Mouse (Mus musculus): ENCODE results near the gene Gm28048. TPM values are rescaled to one million over a fixed set of nuclear protein-coding genes. Genes with fewer than 3 reads are reported as not detected.

Gm28048 gene
- polyA plus RNA-seq, 1 experiment from 2014 or later, result 34.8 TPM

DNA sequence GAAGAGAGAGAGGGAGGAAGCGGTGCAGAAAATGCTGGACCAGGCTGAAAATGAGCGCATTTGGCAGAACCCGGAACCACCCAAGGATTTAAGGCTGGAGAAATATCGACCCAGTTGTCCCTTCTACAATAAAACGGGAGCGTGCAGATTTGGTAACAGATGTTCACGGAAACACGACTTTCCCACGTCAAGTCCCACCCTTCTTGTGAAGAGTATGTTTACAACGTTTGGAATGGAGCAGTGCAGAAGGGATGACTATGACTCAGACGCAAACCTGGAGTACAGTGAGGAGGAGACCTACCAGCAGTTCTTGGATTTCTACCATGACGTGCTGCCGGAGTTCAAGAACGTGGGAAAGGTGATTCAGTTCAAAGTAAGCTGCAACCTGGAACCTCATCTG lies 8.3 kb downstream of the Gm28048 start:
- WGBS, result 44% methylated on average over 14 of the region's 14 CpGs

DNA sequence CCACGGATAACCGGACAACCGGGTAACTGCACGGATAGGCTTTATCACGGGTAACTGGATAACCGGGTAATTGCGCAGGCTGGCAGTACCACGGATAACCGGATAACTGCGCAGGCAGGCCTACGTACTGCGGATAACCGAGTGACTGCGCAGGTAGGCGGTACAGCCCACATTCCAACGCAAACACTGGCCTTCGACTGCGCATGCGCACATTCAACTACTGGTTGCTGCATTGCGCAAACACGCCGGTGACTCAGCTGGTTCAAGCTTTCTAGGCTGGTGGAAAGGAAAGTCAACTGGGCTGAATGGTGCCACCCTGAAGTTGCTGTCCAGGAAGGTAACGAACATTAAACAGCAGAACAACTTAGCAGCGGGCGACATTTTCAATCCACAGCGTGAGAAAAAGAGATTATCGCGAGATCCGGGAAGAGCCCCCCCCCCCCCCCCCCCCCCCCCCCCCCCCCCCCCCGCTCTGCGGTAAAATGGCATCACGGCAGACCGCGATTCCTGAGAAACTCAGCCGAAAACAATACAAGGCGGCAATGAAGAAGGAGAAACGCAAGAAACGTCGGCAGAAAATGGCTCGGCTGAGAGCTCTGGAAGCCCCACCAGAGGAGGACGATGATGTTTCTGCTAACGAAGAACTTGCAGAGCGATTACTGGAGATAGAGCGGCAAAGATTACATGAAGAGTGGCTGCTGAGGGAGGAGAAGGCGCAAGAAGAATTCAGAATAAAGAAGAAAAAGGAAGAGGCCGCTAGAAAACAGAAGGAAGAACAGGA lies 9.0 kb downstream of the Gm28048 start:
- no peaks in the 10 kb centered on the region for H3K27me3 ChIP-seq (ENCODE audit: insufficient read depth, low read length)
- peak overlapping the region; percentile 87 for H3K27ac ChIP-seq
- WGBS, result 52% methylated on average over 45 of the region's 46 CpGs
- H3K36me3 ChIP-seq (ENCODE audit: insufficient read depth, low read length), result peaks cover 4% of the 10 kb centered on the region; the same call in 1 of the 2 replicates
- DNase-seq (ENCODE audit: low spot score) (peak; percentile 74), ATAC-seq (replicated peaks; ENCODE audit: low FRiP score, low read depth) (peak; percentile 71)
- peak overlapping the region; percentile 53 for H3K4me3 ChIP-seq (replicated peaks; ENCODE audit: low read depth, low read length)
- no peaks in the 10 kb centered on the region for H3K4me1 ChIP-seq (replicated peaks; ENCODE audit: insufficient read depth, low read length)
- TF ChIP-seq CTCF (IDR thresholded peaks at IDR 0.05; ENCODE audit: low read depth), result no peak
- H3K4me2 ChIP-seq (ENCODE audit: low read length), result peak overlapping the region; percentile 69
- peak overlapping the region; percentile 61 for H3K9ac ChIP-seq (ENCODE audit: low read depth, low read length)
- 0 out of 2 replicates have a peak, but pooled peaks cover 7% of the 10 kb centered on the region for H3K9me3 ChIP-seq (replicated peaks; ENCODE audit: low read length)

More for the DNA sequence above, 8.3 kb downstream of the Gm28048 start:
- Histone ChIP-seq H3K4me3 (replicated peaks; ENCODE audit: low read depth, low read length) (peak overlapping the region; percentile 38), H3K4me2 (ENCODE audit: low read length) (peak overlapping the region; percentile 69), H3K27ac (peak overlapping the region; percentile 55), H3K4me1 (replicated peaks; ENCODE audit: insufficient read depth, low read length) (no peaks in the 10 kb centered on the region), H3K9ac (ENCODE audit: low read depth, low read length) (peak overlapping the region; percentile 61), H3K9me3 (replicated peaks; ENCODE audit: low read length) (0 out of 2 replicates have a peak, but pooled peaks cover 7% of the 10 kb centered on the region), H3K36me3 (ENCODE audit: insufficient read depth, low read length) (peaks cover 4% of the 10 kb centered on the region; the same call in 1 of the 2 replicates), H3K27me3 (ENCODE audit: insufficient read depth, low read length) (no peaks in the 10 kb centered on the region)
- ATAC-seq (replicated peaks; ENCODE audit: low FRiP score, low read depth), result no peak
- DNase-seq (ENCODE audit: low spot score), result peak; percentile 35
- TF ChIP-seq CTCF (IDR thresholded peaks at IDR 0.05; ENCODE audit: low read depth), result no peak

DNA sequence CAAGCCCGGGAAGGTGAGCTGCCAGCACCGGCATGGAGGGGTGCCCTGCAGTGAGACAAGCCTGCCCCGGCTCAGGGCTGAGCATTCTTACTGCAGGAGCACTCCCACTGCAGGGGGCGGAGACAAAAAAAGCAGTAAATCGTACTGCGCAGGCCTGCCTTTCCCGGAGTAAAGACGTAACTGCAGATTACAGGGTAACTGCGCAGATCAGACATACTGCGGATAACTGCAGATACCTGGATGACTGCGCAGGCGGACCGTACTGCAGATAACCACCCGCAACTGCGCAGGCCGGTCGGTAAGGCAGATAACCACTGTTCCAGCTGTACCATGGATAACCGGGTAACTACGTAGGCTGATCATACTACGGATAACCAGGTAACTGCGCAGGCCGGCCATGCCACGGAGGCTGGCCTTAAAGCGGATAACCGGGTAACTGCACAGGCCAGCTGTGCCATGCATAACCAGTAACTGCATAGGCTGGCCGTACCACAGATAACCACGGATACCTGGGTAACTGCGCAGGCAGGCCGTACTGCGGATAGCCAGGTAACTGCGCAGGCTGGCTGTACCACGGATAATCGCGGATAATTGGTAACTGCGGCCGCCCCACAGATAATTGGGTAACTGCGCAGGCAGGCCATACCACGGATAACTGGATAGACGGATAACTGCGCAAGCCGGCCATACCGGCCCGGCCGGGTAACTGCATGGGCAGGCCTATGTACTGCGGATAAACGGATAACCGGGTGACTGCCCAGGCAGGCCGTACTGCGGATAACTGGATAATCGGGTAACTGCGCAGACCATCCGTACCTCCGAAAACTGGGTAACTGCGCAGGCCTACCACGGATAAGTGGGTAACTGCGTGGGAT lies 9.8 kb downstream of the Gm28048 start, which contains the start of gene Zrsr1:
TSS of gene Zrsr1 (plus strand) at position 171 of the 875 bp plus-strand sequence.
- peak within 1 kb of the TSS; percentile 87 for H3K27ac ChIP-seq
- TF ChIP-seq CTCF (IDR thresholded peaks at IDR 0.05; ENCODE audit: low read depth), result no peak
- ATAC-seq (replicated peaks; ENCODE audit: low FRiP score, low read depth) (peak; percentile 84), DNase-seq (ENCODE audit: low spot score) (peak; percentile 81)
- H3K4me2 ChIP-seq (ENCODE audit: low read length), result peak within 1 kb of the TSS; percentile 67
- 51% methylated on average over 56 of the region's 56 CpGs for WGBS
- 0 out of 2 replicates have a peak, but pooled peaks cover 7% of the 10 kb centered on the region for H3K9me3 ChIP-seq (replicated peaks; ENCODE audit: low read length)
- H3K27me3 ChIP-seq (ENCODE audit: insufficient read depth, low read length), result no peaks in the 10 kb centered on the region
- peak within 1 kb of the TSS; percentile 53 for H3K9ac ChIP-seq (ENCODE audit: low read depth, low read length)
- H3K4me1 ChIP-seq (replicated peaks; ENCODE audit: insufficient read depth, low read length), result no peaks in the 10 kb centered on the region
- H3K36me3 ChIP-seq (ENCODE audit: insufficient read depth, low read length), result peaks cover 4% of the 10 kb centered on the region; the same call in 1 of the 2 replicates
- H3K4me3 ChIP-seq (replicated peaks; ENCODE audit: low read depth, low read length), result peak within 1 kb of the TSS; percentile 53

DNA sequence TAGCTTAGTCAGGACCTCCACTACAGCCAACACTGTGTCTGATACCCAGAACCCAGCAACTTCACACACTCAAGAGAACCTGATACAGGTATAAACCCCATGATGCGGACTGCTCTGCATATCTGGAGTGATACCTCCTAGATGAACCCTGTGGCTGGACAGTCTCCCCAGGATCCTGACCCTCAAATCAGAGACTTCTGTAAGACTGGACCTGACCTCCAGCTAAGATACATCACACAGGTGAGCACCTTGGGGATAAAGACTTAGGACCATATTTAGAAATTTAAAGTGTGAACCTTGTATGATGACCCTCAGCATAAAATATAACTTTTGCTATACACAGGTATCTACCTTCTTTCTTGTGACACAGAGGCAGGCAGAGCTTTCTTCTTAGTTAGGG lies 11.3 kb downstream of the Gm28048 start:
- Histone ChIP-seq H3K4me1 (replicated peaks; ENCODE audit: insufficient read depth, low read length) (no peaks in the 10 kb centered on the region), H3K4me2 (ENCODE audit: low read length) (no peak overlapping the region), H3K9me3 (replicated peaks; ENCODE audit: low read length) (0 out of 2 replicates have a peak, but pooled peaks cover 7% of the 10 kb centered on the region), H3K9ac (ENCODE audit: low read depth, low read length) (no peak overlapping the region), H3K4me3 (replicated peaks; ENCODE audit: low read depth, low read length) (no peak overlapping the region), H3K27me3 (ENCODE audit: insufficient read depth, low read length) (no peaks in the 10 kb centered on the region), H3K27ac (no peak overlapping the region), H3K36me3 (ENCODE audit: insufficient read depth, low read length) (0 out of 2 replicates have a peak, but pooled peaks cover 4% of the 10 kb centered on the region)
- 100% methylated on average over 1 of the region's 1 CpGs for WGBS
- no peak for DNase-seq (ENCODE audit: low spot score)
- ATAC-seq (replicated peaks; ENCODE audit: low FRiP score, low read depth), result no peak
- TF ChIP-seq CTCF (IDR thresholded peaks at IDR 0.05; ENCODE audit: low read depth), result no peak

DNA sequence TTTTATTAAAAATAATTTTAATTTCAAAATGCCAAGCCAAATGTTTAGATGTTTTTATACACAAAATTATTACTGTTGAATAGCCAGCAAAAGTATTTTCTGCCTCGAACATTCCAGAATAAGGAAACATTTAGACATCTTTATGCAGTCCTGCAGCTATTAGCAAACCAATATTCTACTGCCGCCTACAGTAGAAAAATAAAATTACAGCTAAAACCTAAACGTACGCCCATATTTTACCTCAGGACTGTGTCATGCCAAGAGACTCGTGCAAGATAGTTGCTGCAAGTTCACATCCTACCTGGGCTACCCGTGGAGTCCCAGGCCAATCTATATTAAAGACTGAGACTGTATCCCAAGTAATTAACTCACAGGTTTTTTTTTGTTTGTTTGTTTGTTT lies 12.4 kb downstream of the Gm28048 start:
- ATAC-seq (replicated peaks; ENCODE audit: low FRiP score, low read depth), result no peak
- 0 out of 2 replicates have a peak, but pooled peaks cover 4% of the 10 kb centered on the region for H3K36me3 ChIP-seq (ENCODE audit: insufficient read depth, low read length)
- peak; percentile 63 for TF ChIP-seq CTCF (IDR thresholded peaks at IDR 0.05; ENCODE audit: low read depth)
- no peak overlapping the region for H3K4me3 ChIP-seq (replicated peaks; ENCODE audit: low read depth, low read length)
- DNase-seq (ENCODE audit: low spot score), result peak; percentile 70
- H3K4me1 ChIP-seq (replicated peaks; ENCODE audit: insufficient read depth, low read length), result no peaks in the 10 kb centered on the region
- no peak overlapping the region for H3K27ac ChIP-seq
- no peak overlapping the region for H3K4me2 ChIP-seq (ENCODE audit: low read length)
- no peaks in the 10 kb centered on the region for H3K27me3 ChIP-seq (ENCODE audit: insufficient read depth, low read length)
- 0 out of 2 replicates have a peak, but pooled peaks cover 7% of the 10 kb centered on the region for H3K9me3 ChIP-seq (replicated peaks; ENCODE audit: low read length)
- no peak overlapping the region for H3K9ac ChIP-seq (ENCODE audit: low read depth, low read length)
- 60% methylated on average over 6 of the region's 6 CpGs for WGBS

DNA sequence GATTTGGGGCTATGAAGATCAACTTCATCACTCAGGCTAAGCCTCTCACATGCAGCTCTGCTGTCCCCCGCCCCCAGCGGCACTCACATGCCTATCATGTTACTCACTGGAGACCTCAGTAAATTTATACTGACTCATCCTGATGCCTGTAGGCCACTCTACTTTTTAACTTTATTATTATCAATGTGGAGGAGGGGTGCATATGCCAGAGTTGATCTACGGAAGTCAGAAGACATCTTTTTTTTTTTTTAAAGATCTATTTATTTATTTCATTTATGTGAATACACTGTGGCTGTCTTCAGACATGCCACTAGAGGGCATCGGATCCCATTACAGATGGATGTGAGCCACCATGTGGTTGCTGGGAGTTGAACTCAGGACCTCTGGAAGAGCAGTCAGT lies 16.4 kb downstream of the Gm28048 start:
- 63% methylated on average over 4 of the region's 4 CpGs for WGBS
- H3K4me3 ChIP-seq (replicated peaks; ENCODE audit: low read depth, low read length), result no peak overlapping the region
- H3K4me2 ChIP-seq (ENCODE audit: low read length), result no peak overlapping the region
- no peaks in the 10 kb centered on the region for H3K9me3 ChIP-seq (replicated peaks; ENCODE audit: low read length)
- peak; percentile 59 for TF ChIP-seq CTCF (IDR thresholded peaks at IDR 0.05; ENCODE audit: low read depth)
- H3K9ac ChIP-seq (ENCODE audit: low read depth, low read length), result no peak overlapping the region
- no peaks in the 10 kb centered on the region for H3K27me3 ChIP-seq (ENCODE audit: insufficient read depth, low read length)
- no peak overlapping the region for H3K27ac ChIP-seq
- H3K4me1 ChIP-seq (replicated peaks; ENCODE audit: insufficient read depth, low read length), result no peaks in the 10 kb centered on the region
- no peaks in the 10 kb centered on the region for H3K36me3 ChIP-seq (ENCODE audit: insufficient read depth, low read length)
- ATAC-seq (replicated peaks; ENCODE audit: low FRiP score, low read depth) (no peak), DNase-seq (ENCODE audit: low spot score) (peak; percentile 26)
